Comparison of ENCODE assay signal across 13 mouse cellular contexts in genomic region chr14:54471467-54471866, GRCm38 (mm10).
"Had no signal": no experiment of that assay in that cellular context is flagged by ENCODE, and none has a peak within 500 bp of the region (broad histone marks: within the 10 kb centered on the region; RNA-seq: fewer than 3 reads in every experiment).

No protein-coding gene starts in this region.

- H3K27ac ChIP-seq: intestine, embryonic 15.5 days; left cerebral cortex, adult 2 months; liver, embryonic 12.5 days had no signal

- H3K9me3 ChIP-seq: intestine, embryonic 15.5 days; kidney, embryonic 15.5 days; liver, embryonic 12.5 days had no signal

- H3K9ac ChIP-seq: intestine, embryonic 15.5 days; kidney, embryonic 15.5 days; liver, embryonic 12.5 days had no signal

- H3K4me2 ChIP-seq: intestine, embryonic 15.5 days; kidney, embryonic 15.5 days; liver, embryonic 12.5 days; midbrain, embryonic 11.5 days had no signal

- H3K27me3 ChIP-seq: intestine, embryonic 15.5 days had no signal

- DNase-seq: kidney, adult 11 months; kidney, adult 8-10 months; kidney, postnatal 10 days; kidney, postnatal 36 days; layer of hippocampus, postnatal 36 days; midbrain, embryonic 14.5 days; thymus, adult 18-20 months; thymus, postnatal 4 days had no signal

- H3K4me3 ChIP-seq: intestine, embryonic 15.5 days; kidney, embryonic 15.5 days; left cerebral cortex, adult 2 months; liver, embryonic 12.5 days had no signal

- ATAC-seq: intestine, embryonic 15.5 days; liver, embryonic 12.5 days had no signal
